Mouse (Mus musculus) spleen, embryonic (tissue): ENCODE measurements around the gene Gm12248.
"Not testable (repeated sequence)": the region's sequence is repeated elsewhere in the genome, so short reads cannot be mapped to it uniquely, and the experiment has no call there.

Source experiments
- CTCF ChIA-PET: fragments of 350-600 bp; sonication (Branson Sonifier 250); formaldehyde crosslinking; loops from one replicate; lab custom pipeline; 2022; lab: Charles Lee

Gm12248 gene

DNA sequence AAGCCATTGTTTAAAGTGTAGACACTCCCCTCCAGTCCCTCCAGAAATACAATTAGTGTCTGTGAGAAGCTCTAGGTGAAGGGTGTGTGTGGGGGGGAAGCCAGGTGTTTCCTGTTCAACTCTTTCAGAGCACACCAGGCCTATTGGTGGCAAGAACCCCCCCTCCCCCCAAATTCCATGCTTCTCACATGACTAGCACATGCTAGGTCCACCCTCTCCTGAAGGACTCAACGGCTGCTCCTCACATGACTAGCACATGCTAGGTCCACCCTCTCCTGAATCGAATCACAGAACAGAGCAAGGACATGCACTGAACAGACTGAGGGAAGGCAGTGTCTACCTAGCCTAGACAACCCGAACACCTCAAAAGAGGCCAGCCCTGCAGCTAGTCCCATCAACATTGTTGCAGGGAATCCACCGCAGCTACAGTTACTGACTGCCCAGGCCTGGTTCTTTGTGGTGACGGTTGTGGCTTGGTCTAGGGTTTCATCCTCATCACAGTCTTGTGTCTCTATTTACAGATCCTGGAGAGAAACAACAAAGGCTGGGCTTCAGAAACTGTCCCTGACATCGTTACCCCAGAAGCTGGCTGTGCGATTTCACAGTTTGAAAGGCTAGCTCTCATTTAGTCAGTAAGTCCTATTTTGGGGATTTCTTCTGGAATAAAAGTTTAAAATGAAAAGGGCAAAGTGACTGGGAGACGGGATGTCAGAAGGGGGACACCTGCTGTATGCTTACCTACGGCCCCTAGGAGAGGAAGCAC is 9.8 kb upstream of the Gm12248 start:
- CTCF ChIA-PET: no interaction called here

DNA sequence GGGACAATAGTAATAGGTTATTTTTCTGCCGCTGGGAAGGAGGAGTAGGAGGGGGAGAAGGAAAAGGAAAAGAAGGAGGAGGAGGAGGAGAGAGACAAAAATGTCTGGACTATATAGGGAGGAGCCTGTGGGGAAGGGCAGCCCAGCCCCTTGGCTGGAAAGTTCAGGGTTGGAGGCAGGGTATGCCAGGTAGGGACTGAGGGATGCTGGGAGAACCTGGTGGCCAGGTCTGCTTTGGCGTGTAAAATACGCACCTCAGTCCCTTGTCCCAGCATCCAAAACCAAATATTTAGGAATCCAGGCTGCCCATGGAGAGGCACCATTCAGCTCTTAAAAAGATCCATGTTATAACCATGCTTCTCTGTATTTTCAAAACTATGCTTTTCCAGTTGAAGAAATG is 9.2 kb upstream of the Gm12248 start:
- CTCF ChIA-PET: no interaction called here

DNA sequence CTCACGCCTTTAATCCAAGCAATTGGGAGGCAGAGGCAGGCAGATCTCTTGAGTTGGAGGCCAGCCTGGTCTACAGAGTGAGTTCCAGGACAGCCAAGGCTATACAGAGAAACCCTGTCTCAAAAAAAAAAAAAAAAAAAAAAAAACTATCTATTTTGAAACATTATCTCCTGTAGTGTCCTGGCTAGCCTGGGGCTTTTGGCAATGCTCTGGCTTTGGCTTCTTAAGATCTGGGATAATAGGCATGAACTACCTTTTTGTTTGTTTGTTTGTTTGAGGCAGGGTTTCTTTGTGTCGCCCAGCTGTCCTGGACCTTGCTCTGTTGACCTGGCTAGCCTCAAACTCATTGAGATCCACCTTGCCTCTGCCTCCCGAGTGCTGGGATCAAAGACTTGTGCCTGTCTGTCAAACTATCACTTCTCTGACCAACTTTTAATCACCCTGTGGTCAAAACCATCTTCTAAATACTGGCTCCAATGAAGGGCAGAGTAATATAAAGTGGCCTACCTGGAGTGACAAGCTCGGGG is 8.3 kb upstream of the Gm12248 start:
- CTCF ChIA-PET: no interaction called here

DNA sequence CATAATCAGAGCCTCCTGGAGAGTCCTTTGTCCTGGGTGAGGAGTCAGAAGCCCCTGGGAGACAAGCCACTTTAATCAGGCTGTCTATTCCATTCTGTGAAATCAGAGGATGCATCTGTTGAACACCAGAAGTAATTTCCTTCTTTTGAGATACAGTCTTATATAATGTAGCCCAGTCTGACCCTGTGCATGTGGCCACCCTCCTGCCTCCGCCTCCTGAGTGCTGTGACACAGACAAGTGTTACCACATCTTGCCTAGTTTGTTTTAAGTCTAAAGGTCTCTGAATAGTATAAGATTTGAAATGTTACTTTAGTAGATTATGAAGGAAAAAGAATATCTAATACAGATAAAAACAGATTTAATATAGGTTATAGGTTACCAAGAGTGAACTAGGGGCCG is 7.1 kb upstream of the Gm12248 start:
- CTCF ChIA-PET: no interaction called here

DNA sequence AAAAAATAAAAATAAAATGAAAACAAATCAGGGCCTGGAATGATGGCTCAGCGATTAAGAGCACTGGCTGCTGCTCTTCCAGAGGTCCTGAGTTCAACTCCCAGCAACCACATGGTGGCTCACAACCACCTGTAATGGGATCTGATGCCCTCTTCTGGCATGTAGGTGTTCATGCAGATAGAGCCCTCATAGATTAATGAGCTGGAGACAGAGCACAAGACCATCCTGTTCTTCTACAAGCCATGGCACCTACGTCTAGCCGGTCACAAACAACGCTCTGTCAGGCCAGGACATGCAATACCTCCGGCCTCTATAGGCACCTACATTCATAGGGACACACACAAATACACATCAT is 5.4 kb upstream of the Gm12248 start:
- CTCF ChIA-PET: interaction anchor here (0.7 to 1.6 kb wide), 3 partner anchors 25 to 147 kb away, joined by 3 to 8 read pairs (median 4); partner anchors contain the start of gene Mrpl22

DNA sequence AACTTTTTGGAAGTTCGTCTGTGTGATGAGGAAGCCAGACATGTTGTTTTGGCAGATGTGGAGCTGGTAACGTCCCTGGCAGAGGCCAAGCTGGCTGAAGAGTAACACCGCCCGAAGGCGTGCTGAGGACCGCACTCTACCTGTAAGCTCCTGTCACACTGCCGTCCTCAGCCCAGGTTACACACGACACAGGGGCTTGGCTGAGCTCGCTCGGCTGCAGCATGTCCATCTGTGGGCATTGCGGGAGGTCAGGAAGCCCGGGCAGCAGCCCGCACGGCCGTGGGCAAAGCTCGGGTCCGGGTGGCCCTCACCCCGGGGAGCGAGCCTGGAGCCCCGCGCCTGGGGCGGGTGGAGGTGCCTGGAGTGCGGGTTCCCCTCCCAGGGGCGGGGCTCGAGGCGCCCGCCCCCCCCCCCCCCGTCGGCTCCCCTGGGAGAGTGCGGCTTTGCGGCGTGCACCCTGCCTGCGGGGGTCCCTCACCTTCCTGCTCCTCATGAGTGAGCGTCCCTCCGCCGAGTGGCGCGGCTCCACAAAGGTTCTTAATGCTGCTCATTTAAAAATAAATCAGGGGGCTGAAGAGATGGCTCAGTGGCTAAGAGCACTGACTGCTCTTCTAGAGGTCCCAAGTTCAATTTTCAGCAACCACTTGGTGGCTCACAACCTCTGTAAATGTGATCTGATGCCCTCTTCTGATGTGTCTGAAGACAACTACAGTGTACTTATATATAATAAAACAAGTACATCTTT is 4.9 kb upstream of the Gm12248 start:
- CTCF ChIA-PET: interaction anchor here (0.7 to 1.6 kb wide), 4 partner anchors 25 to 319 kb away, joined by 3 to 8 read pairs (median 4); partner anchors contain the start of gene Mrpl22

DNA sequence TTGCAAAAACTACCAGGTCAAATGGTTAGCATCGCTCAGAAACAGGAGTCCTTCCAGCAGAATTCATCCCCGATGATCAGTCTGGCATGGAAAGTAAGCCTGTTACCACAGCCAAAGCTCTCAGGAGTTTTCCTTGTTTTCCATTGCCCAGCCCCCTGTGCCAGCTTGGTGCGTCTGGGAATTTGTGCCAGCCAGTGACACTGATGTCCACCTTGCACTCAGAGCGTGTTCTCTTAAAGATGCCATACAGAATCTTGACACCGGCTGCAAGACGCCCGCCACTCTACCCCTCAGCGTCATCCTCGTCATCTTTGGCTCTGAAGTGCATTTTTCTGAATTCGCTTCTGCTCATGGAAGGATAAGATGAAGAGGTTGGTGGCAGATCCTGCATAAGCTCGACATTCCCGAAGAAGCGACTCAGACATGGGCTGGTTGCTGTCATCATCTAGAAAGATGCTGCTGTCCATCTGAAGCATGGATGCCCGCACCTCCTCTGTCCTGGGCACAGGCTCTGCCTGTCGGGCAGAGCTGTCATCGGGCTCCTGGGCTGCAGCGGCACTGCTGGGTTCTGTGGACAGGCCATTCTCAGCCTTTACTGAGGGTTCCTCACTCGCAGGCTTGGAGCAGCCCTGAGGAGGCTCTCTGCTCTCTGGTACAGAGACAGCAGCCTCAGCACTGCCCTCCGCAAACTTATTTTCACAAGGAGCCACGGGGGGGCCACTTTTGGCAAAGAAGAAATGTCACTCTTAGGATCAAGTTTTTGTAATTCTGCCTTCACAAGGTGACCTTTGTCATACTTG is 4.1 kb upstream of the Gm12248 start:
- CTCF ChIA-PET: interaction anchor here (0.7 kb wide), 1 partner anchor 319 kb away, joined by 3 read pairs; no protein-coding TSS in a partner anchor

DNA sequence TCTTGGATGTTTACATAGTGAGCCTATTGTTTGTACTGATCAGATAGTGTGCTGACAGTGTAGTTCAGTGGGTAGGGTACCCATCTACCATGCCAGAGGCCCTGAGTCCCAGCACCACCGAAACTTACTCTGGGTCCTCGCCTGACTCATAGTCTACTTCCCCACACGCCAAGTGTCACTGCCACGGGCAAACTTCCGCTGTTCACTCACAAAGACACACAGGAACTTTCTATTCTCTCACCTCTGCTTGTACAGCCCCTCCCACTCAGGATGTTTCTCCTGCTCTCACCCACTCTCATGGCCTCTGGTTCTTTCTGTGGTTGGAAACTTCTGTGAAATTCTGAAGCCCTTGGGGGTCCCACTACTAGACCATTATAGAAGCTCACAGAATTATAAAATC is 3.2 kb upstream of the Gm12248 start:
- CTCF ChIA-PET: interaction anchor here (0.7 kb wide), 1 partner anchor 26 kb away, joined by 3 read pairs; no protein-coding TSS in a partner anchor

DNA sequence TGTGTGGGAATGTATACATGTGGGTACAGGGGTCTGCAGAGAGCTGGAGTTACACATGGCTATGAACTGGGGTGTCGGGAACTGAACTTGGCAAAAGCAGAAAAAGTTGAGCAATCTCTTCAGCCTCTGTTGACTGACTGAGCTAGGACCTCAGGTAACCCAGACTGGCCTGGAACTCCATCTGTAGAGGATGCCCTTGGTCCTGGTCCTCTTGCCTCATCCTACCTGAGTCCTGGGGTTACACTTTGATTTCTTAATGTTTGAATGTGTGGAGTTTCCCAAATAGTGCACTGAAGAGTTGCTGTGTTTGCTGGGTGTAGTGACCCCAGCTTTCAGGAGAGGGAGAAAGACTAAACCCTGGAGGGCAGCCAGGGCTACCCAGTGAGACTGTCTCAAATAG is 2.6 kb upstream of the Gm12248 start:
- CTCF ChIA-PET: interaction anchor here (0.7 kb wide), 1 partner anchor 25 kb away, joined by 3 read pairs; no protein-coding TSS in a partner anchor

DNA sequence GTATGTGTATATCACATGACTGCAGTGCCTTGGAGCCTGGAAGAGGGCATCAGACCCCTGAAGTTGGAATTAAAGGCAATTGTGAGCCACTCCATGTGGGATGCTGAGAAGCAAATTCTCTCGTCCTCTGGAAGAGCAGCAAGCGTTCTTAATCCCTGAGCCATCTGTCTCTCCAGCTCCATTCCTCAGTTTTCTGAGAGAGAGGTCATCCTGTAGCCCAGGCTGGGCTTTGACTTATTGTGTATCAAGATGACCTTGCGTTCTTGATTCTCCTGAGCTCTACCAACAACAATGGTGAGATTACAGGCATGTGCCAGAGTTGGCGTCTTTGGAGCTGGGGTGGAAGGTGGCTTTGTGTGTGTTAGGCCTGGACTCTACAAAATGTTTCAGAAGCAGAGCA is 1.8 kb upstream of the Gm12248 start:
- CTCF ChIA-PET: no interaction called here

DNA sequence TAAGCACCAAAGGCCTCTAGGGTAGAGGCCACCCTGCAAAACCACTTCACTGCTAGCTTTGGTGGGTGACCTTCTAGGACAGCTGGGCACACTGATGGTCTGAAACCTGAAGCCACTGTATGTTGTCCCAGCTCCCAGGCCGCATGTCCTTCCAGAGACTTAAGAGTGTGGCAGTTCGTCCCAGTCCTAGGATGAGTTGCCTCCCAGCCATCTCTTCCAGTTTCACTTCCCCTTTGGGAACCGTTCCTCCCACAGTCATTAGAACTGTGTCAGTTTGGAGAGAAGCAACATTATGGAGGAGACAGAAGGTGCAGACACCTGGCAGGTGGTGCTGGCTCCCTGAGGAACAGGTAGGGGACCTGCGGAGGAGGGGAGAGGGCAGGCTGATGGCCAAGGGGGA is 393 bp downstream of the Gm12248 start:
- CTCF ChIA-PET: no interaction called here

DNA sequence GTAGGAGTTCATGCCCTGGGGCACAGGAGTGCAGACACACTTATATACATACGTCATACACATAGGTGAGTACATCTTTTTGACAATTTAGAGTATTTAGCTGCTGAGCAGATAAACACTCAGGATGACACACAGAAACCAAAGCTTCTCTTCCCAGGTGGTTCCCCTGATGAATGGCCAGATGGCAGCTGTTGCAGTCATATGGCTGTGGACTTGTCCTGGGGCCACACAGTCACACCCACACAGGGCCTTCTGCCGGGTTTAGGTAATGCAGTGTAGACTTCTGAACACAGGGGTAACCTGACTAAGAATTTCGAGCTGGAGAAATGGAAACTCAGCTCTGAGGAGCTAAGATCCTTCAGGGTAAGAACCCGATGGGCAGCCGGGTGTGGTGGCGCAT is 11.2 kb downstream of the Gm12248 start:
- CTCF ChIA-PET: no interaction called here

DNA sequence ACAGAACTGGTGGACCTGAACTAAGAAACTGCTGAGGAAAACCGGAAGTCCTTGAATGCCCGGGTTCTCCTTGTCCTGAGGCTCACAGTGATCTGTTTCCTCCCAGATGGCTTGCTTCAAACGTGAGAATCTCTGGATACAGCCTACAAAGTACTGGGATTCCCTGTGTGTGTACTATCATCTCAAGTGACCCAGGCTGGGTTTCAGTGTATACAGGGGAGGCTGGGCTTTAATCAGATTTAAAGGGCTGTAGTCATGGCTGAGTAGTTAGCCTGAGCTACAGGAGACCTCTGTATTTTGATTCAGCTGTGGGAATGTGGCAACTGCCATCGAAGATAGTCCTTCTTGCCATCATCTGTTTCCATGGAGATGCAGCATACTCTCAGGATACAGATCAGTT is 15.7 kb downstream of the Gm12248 start:
- CTCF ChIA-PET: no interaction called here

DNA sequence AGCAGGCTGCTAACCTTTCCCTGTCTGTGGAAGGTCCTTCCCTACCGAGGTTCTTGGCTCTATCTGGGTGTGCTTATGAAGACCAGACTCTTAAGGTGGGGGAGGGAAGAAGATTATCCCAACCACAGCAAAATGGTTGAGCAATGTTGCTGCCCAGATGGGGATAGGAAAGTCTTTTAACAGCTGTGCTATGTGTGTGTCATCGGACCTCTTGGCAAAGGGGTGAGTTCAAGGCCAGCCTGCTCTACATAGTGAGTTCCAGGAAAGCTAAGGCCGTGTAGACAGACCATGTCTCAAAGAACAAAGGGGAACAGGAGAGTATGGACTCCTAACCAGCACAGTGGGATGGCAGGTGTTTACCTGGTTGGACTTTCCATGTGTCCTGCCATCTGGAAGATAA is 20.0 kb downstream of the Gm12248 start:
- CTCF ChIA-PET: no interaction called here

DNA sequence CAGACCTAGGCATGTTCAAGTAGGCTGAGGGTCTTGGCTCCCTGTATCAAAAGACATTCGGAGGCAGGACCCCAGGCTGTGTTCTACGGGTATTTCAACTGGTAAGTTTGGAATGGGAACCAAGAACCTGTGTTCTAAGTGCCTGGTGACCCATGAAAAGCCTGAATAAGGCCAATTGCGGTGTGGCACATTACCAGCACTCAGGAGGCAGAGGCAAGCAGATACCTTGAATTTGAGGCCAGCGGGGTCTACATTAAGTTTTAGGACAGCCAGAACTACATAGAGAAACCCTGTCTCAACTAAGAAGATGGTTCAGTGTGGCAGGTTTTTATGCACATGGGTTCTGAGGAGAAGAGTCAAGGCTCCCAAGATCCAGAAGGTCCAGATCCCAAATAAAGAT is 27.9 kb downstream of the Gm12248 start:
- CTCF ChIA-PET: no interaction called here

DNA sequence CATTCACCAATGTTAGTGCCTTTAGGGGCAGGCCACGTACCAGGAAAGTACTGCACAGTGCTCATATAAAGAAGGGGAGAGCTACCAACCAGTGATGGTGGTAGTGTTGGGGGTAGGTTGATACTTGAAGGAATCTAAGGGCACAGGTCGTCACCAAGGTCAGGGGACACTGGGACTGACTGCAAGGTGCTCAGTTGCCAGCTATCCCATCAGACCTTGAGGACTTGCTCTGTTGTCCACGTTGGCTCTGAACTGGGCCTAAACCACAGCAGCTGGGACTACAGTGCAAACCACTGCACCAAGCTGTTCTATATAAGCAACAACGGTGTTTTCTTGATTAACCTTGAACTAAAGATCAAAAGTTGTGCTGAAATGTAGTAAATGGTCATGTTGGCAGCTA is 30.3 kb downstream of the Gm12248 start:
- CTCF ChIA-PET: no interaction called here

DNA sequence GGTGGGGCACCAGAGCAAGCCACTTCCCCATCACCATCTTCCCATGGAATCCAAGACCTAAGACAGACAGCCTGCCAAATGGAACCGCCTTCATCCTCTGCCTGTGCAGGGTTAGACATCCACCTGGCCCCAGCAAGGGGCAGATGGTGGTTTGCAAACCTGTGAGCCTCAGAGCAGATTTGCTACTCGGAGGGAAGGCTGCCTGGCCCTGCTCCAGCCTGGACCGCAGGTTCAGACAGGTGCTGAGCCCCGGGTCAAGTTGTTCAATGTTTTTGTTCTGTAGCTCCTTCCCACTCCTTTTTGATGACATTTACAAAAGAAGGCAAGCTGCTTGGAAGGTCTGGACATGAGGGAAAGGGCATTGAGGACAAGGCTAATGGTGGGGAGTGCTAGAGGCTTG is 31.7 kb downstream of the Gm12248 start:
- CTCF ChIA-PET: not testable (repeated sequence)

DNA sequence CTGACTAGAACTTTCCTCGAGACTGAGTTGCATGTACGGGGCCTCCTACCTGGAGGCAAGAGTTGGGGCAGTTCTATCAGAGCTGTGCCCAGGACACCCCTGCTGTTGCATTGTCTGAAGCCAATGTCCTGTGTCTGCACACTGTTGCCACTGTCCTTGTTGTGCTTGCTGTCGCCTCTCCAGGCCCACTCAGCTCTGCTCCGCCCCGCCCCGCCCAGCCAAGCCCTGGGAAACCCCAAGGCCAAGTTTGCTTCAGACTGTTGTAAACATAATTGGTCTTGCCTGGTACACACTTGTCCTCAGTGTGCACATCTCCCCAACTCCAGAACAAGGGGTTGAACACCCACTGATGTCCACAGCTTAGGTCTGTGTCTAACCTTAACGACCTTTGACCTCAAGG is 33.2 kb downstream of the Gm12248 start:
- CTCF ChIA-PET: not testable (repeated sequence)

DNA sequence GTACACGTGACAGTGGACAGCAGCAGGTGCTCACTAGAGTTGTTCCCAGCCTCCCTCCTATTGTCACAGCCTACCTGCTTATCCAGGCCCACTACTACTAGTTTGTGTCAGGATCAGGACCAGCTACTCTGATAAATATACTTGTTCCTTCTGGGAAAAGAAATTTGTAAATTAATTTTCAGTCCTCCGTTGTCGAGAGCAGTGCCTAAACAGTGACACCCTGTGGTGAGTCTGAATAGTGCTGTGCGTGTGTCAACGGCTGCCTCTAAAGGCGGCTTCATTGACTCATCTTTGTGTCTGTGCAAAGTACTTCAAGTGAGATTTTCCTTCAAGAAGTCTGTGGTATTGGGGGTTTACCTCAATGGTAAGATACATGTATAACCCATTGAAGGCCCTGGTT is 35.5 kb downstream of the Gm12248 start:
- CTCF ChIA-PET: interaction anchor here (1.0 kb wide), 1 partner anchor 106 kb away, joined by 4 read pairs; no protein-coding TSS in a partner anchor

DNA sequence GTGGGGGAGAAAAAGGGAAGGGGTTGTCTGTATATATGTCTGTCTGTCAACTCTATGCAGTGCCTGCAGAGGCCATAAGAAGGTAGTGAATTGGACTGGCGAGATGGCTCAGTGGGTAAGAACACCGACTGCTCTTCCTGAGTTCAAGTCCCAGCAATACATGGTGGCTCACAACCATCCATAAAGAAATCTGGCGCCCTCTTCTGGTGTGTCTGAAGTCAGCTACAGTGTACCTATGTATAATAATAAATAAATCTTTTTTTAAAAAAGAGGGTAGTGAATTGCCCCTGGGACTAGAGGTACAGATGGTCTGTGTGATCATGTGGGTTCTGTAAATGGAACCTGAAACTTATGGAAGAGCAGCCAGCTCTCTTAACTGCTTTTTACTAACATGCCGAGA is 46.5 kb downstream of the Gm12248 start:
- CTCF ChIA-PET: no interaction called here

DNA sequence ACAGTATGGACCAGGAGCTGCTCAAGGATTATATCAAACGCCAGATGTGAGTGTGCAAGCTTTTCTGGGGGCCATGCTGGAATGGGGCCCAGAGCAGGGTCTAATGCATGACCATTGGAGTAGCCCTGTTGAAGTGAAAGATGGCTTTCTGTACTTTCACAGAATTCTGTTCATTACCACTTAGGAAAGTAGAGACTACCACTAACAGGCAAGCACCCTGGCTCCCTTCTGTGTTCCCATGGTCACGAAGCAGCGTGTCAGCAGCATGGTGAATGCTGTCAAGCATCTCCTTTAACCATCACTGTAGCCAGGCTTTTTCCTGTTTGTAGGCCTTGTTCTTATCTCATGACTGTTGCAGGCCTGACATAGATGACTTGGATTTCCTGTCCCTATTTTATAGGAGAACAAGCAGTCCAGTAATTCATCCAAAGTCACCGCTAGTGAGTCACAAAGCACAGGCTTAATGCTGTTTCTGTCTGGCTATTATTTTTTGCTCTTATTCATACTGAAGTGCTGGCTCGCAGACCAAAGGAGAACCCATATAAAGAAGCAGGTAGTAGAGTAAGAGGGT is 50.0 kb downstream of the Gm12248 start:
- CTCF ChIA-PET: no interaction called here
